Mouse (Mus musculus): Measurements from ENCODE around the gene Cd209e. TPM values are rescaled to one million over a fixed set of nuclear protein-coding genes. Genes with fewer than 3 reads are reported as not detected.
A peak's percentile ranks its signal among the peaks of the same experiment; 100 is the strongest.
"Not testable (repeated sequence)": the region's sequence is repeated elsewhere in the genome, so short reads cannot be mapped to it uniquely, and the experiment has no call there.

Cd209e gene
- not detected for total RNA-seq (2022)

DNA sequence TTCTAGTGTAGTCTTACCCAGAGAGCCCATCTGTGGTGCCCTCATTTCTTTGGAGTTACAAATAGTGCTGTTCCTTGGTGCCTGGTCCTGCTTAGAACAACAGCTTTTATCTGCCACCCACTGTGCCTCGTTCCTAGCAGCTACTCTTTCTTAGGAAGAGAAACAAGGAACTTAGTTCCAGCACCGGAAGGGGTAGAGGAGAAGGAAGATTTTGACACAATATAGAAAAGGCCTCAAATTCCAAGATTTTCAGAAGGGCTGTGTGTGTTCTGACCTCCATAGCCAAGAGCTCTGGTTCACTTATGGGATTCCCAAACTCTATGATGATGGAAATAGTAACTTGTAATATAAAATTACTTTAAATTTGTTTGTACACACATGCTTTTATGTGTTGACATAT is at the start of gene Cd209e:
Cd209e (minus strand) TSS at position 101 of the 400 bp plus-strand sequence.
- DNase-seq, result no peak

DNA sequence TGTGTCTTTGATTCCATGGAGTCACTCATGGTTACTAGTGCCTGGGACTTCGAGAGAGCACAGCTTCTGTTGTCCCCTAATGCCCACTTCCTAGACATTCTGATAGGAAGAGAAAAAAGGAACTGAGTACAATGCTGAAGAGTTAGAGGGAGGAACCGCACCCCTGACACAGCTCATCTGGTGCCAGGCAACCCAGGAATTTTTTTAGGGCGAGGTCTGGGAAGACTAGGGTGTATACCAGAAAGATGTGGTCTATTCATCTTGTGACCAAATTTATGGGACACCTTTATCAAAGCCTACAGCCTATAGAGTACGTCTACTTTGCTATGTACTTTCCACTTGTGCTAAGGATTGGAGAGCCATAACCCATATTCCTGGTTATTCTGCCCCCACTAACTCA is 24.3 kb upstream of the Cd209e start, which contains the start of gene Cd209d:
Cd209d (minus strand) TSS at position 101 of the 400 bp plus-strand sequence.
- no peak for DNase-seq

DNA sequence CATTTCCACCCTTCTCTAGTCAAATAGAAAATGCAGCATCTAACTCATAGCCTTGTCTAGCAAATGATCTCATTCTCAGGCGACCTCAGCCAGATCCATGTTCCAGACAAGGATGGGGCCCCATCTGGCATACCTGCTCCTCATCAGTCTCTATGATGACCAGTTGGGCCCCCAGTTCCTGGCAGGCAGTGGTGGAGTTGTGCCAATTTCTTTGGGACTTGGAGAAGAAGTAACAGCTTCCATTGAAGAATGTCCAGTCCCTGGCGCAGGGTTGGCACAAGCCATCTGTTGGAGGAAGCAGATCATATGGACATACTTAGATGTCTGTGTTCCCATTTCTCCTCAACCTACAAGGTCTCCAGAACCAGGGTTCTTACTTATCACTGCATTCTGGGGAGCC is 22.0 kb upstream of the Cd209e start:
- no peak for DNase-seq

DNA sequence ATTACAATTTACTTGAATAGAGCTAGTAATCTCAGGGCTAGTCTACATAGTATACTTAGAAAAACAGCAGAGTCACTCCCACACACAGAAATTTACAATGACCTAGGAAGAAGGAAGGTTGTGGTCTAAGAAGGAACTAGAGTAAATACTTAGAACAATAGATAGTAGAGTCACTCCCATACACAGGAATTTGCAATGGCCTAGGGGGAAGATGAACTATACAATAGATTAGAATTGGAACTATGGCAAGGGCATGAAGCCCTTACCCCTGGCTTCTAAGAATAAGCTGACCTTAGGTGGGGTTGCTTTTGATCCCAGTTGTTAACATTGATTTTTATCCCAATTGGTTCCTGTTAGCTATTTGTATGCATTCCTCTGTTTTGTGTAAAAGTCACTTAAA is 8.6 kb upstream of the Cd209e start:
- DNase-seq, result not testable (repeated sequence)

DNA sequence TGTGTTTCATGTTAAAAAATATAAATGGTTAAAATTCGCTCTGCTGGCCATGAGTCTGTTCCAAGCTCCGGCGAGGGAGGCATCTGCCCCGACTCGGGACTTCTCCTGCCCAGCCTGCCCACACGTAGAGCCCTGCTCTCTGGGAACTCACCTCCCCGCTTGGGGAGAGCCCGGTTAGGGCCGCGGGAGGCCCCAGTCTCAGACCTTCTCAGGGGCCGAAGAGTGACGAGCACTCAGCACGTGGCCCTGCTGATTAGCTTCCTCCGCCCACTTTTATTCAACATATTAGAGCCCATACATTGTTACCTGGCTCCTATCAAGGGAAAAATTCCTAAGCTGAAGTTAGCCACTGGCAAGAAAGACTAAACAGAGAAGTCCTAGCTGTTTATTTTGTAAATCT is 51.0 kb downstream of the Cd209e start:
- peak; percentile 24 for DNase-seq

Other genes starting within 250 kb of the Cd209e start
- 10 to 100 TPM; 37.2 to 44.3 (median 42.5) TPM for gene Xab2, start 233.0 kb downstream of the Cd209e start, total RNA-seq (2022)
- gene Pet100, start 232.8 kb downstream of the Cd209e start, total RNA-seq (2022), result 100 to 1,000 TPM in 1 of 4 experiments, 10 to 100 TPM in 3; 86.7 to 108 (median 94.2) TPM
- not detected for gene Pcp2, start 228.8 kb downstream of the Cd209e start, total RNA-seq (2022)
- 100 to 1,000 TPM in 2 of 4 experiments, 10 to 100 TPM in 2; 76.2 to 107 (median 99.8) TPM for gene Stxbp2, start 223.4 kb downstream of the Cd209e start, total RNA-seq (2022)
- gene Retn, start 198.5 kb downstream of the Cd209e start, total RNA-seq (2022), result 100 to 1,000 TPM in 3 of 4 experiments, 10 to 100 TPM in 1; 50.2 to 152 (median 108) TPM
- under 1 TPM in 3 of 4 experiments, not detected in 1; 0.17 to 0.40 (median 0.26) TPM for gene Mcemp1, start 188.6 kb downstream of the Cd209e start, total RNA-seq (2022)
- 10 to 100 TPM in 3 of 4 experiments, 1 to 10 TPM in 1; 8.1 to 26.3 (median 22.4) TPM for gene Fcor, start 181.9 kb downstream of the Cd209e start, total RNA-seq (2022)
- gene Trappc5, start 178.0 kb downstream of the Cd209e start, total RNA-seq (2022), result 10 to 100 TPM; 21.0 to 23.6 (median 22.5) TPM
- gene Fcer2a, start 160.1 kb downstream of the Cd209e start, total RNA-seq (2022), result under 1 TPM; 0.12 to 0.54 (median 0.45) TPM
- not detected for gene Clec4g, start 133.7 kb downstream of the Cd209e start, total RNA-seq (2022)
- gene Cd209a, start 105.3 kb downstream of the Cd209e start, total RNA-seq (2022), result 1 to 10 TPM in 2 of 4 experiments, under 1 TPM in 1, not detected in 1; 0.28 to 1.4 (median 1.2) TPM
- gene Cd209d, start 24.2 kb upstream of the Cd209e start, total RNA-seq (2022), result 1 to 10 TPM in 3 of 4 experiments, under 1 TPM in 1; 0.73 to 2.2 (median 1.4) TPM
- 1 to 10 TPM; 1.1 to 2.3 (median 1.7) TPM for gene Cd209b, start 72.5 kb upstream of the Cd209e start, total RNA-seq (2022)
- gene Cd209c, start 100.4 kb upstream of the Cd209e start, total RNA-seq (2022), result 1 to 10 TPM in 2 of 4 experiments, under 1 TPM in 1, not detected in 1; 0.78 to 1.7 (median 1.1) TPM